Mouse (Mus musculus): ENCODE measurements around the gene Pdlim5.

DNA sequence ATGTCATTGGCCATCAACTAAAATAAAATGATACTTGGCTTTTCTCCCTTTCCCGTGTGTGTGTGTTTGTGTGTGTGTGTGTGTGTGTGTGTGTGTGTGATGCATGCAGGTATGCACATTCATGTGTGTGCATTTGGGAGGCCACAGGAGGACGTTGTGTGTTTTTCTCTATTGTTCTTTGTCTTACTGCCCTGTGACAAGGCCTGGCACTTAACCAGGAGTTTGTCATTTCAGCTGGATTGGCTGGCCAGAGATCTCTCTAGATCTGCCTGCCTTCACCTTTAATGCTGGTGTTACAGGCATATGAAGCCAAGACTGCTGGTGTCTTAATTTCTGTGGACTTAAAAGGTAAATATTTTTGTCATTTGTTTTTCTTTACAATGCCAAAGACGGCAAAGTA, 22.5 kb upstream of the Pdlim5 start:
- TF ChIP-seq POLR2A (IDR thresholded peaks at IDR 0.05; ENCODE audit: insufficient read depth, low read depth, low read length) (no peak), CTCF (IDR thresholded peaks at IDR 0.05) (no peak), EP300 (IDR thresholded peaks at IDR 0.05; ENCODE audit: insufficient read depth, low read depth, low read length) (no peak)
